Mouse (Mus musculus): ENCODE results near the gene Camk2b.
"Not testable (repeated sequence)": the region's sequence is repeated elsewhere in the genome, so short reads cannot be mapped to it uniquely, and the experiment has no call there.

The Camk2b gene

GRCm38 (mm10) chr11:5948546-5949250, 117.5 kb downstream of the Camk2b start:
- in situ Hi-C loops (cut with MboI, MseI): no loop called here

GRCm38 (mm10) chr11:5947796-5948195, 118.4 kb downstream of the Camk2b start:
- in situ Hi-C loops (cut with MboI, MseI): no loop called here

- in situ Hi-C loops (cut with MboI, MseI): no loop called here
These were observed 121.1 kb downstream of the Camk2b start for GRCm38 (mm10) chr11:5945096-5945495.

- in situ Hi-C loops (cut with MboI, MseI): no loop called here
These were observed 123.2 kb downstream of the Camk2b start for GRCm38 (mm10) chr11:5942966-5943365.

GRCm38 (mm10) chr11:5934531-5934930, 131.6 kb downstream of the Camk2b start:
- in situ Hi-C loops (cut with MboI, MseI): not testable (repeated sequence)

- in situ Hi-C loops (cut with MboI, MseI): not testable (repeated sequence)
These were observed 134.2 kb downstream of the Camk2b start for GRCm38 (mm10) chr11:5931947-5932346.

GRCm38 (mm10) chr11:5930578-5930977, 135.6 kb downstream of the Camk2b start:
- in situ Hi-C loops (cut with MboI, MseI): no loop called here

GRCm38 (mm10) chr11:5926696-5927220, 139.4 kb downstream of the Camk2b start:
- in situ Hi-C loops (cut with MboI, MseI): no loop called here

GRCm38 (mm10) chr11:5924699-5925098, 141.5 kb downstream of the Camk2b start:
- in situ Hi-C loops (cut with MboI, MseI): loop anchor here (5.0 kb wide), 1 partner anchor 58 kb away; no protein-coding TSS in a partner anchor

GRCm38 (mm10) chr11:5920323-5920960, 145.7 kb downstream of the Camk2b start:
- in situ Hi-C loops (cut with MboI, MseI): loop anchor here (5.0 kb wide), 1 partner anchor 62 kb away; no protein-coding TSS in a partner anchor

All from T-helper 1 cell (primary cell).